Mouse (Mus musculus) heart, postnatal 0 days (tissue): ENCODE data around the gene Manf. TPM values are rescaled to one million over a fixed set of nuclear protein-coding genes. Genes with fewer than 3 reads are reported as not detected.
A peak's percentile ranks its signal among the peaks of the same experiment; 100 is the strongest.

ENCODE experiments used
- ATAC-seq: fragments of 200-750 bp; cut with Nextera tagmentation; 2 replicates; pipeline ENCODE4 v1.8.0; 2017; ENCODE audit warnings: low read depth, moderate number of reproducible peaks, moderate library complexity; ENCODE audit not compliant: insufficient read depth
- DNase-seq: peaks from one replicate; pipeline ENCODE4 v3.0.0-alpha.2; 2016; ENCODE audit warnings: low spot score
- H3K27ac ChIP-seq: fragments of 300-500 bp; sonication (generic); 2 replicates; pipeline ENCODE4 v1.5.1; 2014; ENCODE audit warnings: low read depth, mild to moderate bottlenecking
- H3K27me3 ChIP-seq: fragments of 300-500 bp; sonication (generic); 2 replicates; pipeline ENCODE4 v1.6.1; 2014; ENCODE audit warnings: low read length, mixed read lengths; ENCODE audit not compliant: control insufficient read depth, insufficient read depth
- H3K36me3 ChIP-seq: fragments of 300-500 bp; sonication (generic); replicated peaks from 2 replicates; pipeline ENCODE4 v1.6.1; 2014; ENCODE audit warnings: low read length, mixed read lengths; ENCODE audit not compliant: control insufficient read depth, insufficient read depth
- H3K4me1 ChIP-seq: fragments of 300-500 bp; sonication (generic); 2 replicates; pipeline ENCODE4 v1.6.1; 2014; ENCODE audit warnings: antibody characterized with exemption; ENCODE audit not compliant: control insufficient read depth, insufficient read depth
- H3K4me2 ChIP-seq: fragments of 300-500 bp; sonication (generic); 2 replicates; pipeline ENCODE4 v1.6.1; 2014; ENCODE audit warnings: low read depth, mild to moderate bottlenecking, low read length, moderate library complexity
- H3K4me3 ChIP-seq: fragments of 300-500 bp; sonication (generic); 2 replicates; pipeline ENCODE4 v1.5.1; 2014; ENCODE audit warnings: low read depth, low read length
- H3K9ac ChIP-seq: fragments of 300-500 bp; sonication (generic); replicated peaks from 2 replicates; pipeline ENCODE4 v1.6.1; 2014; ENCODE audit warnings: low read depth, low read length, mixed read lengths
- H3K9me3 ChIP-seq: fragments of 300-500 bp; sonication (generic); replicated peaks from 2 replicates; pipeline ENCODE4 v1.6.1; 2016; ENCODE audit warnings: low read length; ENCODE audit not compliant: control insufficient read depth
- CTCF ChIP-seq: IDR thresholded peaks from 2 replicates; pipeline ENCODE4 v1.5.1; 2016; ENCODE audit warnings: antibody characterized with exemption, control low read depth, low read depth
- EP300 ChIP-seq: IDR thresholded peaks from 2 replicates; pipeline ENCODE4 v1.6.1; 2016; ENCODE audit warnings: antibody characterized with exemption, low read depth
- WGBS: fragments of 180-500 bp; shearing (Covaris S2); extraction: QIAGEN DNeasy Blood & Tissue Kit; methylation state at CpG from one replicate; pipeline ENCODE4 v1.1.7; 2014; 5-methylcytosine and 5-hydroxymethylcytosine counted together
- polyA plus RNA-seq: library from polyadenylated mRNA; unstranded; fragments of >200 nt; fragmentation: Nextera tagmentation; extraction: Ambion mirVana; gene quantifications from 2 replicates; pipeline ENCODE4 v1.2.1, GENCODE M21; 2015
- total RNA-seq: library from RNA; depleted of rRNA; stranded (reverse); fragments of >200 nt; gene quantifications from 2 replicates; pipeline ENCODE4 v1.2.3, GENCODE M21; 2014; ENCODE audit warnings: low replicate concordance

Manf gene
- total and polyA plus RNA-seq, 2 experiments from 2014 or later: 50.8 to 88.0 TPM

DNA sequence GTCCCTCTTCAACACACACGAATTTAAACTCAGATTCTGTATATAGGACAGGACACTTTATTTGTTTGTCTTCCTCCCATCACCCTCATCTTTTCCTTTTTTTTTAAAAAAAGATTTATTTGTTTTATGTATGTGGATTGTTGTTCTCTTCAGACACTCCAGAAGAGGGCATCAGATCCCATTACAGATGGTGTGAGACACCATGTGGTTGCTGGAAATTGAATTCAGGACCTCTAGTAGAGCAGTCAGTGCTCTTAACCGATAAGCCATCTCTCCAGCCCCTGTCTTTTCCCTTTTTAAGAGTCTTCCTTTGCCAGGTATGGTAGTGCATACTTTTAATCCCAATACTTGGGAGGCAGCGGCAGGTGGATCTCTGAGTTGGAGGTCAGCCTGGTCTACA is 35.1 kb downstream of the Manf start:
- TF ChIP-seq CTCF (no peak), EP300 (no peak)
- 73% methylated on average over 3 of the region's 3 CpGs for WGBS
- no peaks in the 10 kb centered on the region for H3K4me1 ChIP-seq
- DNase-seq (no peak), ATAC-seq (no peak)
- no peak overlapping the region for H3K4me2 ChIP-seq
- H3K27ac ChIP-seq: no peak overlapping the region
- no peaks in the 10 kb centered on the region for H3K27me3 ChIP-seq
- peaks cover 85% of the 10 kb centered on the region for H3K36me3 ChIP-seq
- no peak overlapping the region for H3K4me3 ChIP-seq
- H3K9me3 ChIP-seq: no peaks in the 10 kb centered on the region
- H3K9ac ChIP-seq: no peak overlapping the region

DNA sequence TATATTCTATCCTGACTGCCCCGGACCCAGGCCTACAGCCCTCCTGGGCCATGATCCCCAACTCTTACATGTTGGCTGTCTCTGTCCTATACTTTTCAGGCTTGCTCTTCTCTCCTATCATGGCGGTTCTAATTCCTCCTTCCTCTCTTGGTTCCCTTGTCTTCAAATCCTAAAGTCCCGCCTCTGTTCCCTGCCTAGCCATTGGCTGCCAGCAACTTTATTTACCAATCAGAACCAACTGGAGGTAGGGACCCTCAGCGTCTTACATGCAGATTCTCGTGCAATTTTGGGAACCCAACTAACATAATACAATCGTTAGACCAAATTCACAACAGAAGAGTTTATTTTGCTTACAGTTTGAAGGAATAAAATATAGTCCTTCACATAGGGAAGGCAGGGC is 49.0 kb downstream of the Manf start:
- Histone ChIP-seq H3K27me3 (no peaks in the 10 kb centered on the region), H3K4me3 (no peak overlapping the region), H3K27ac (no peak overlapping the region), H3K9ac (no peak overlapping the region), H3K4me1 (no peaks in the 10 kb centered on the region), H3K4me2 (no peak overlapping the region), H3K36me3 (peaks cover 69% of the 10 kb centered on the region), H3K9me3 (no peaks in the 10 kb centered on the region)
- TF ChIP-seq CTCF (no peak), EP300 (no peak)
- WGBS: 93% methylated on average over 6 of the region's 6 CpGs
- DNase-seq: no peak
- ATAC-seq: no peak

DNA sequence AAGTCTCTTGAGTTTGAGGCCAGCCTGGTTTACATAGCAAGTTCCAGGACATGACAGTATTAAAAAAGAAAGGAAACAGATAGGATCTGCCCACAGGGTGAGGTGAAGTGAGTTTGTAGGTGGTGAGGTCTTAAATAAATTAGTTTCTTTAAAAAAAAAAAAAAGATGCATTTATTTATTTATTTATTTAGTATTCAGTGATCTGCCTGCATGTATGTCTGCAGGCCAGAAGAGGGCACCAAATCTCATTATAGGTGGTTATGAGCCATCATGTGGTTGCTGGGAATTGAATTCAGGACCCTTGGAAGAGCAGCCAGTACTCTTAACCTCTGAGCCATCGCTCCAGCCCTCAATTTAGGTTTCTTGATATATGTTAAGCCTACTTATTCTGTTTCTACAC is 51.2 kb downstream of the Manf start:
- TF ChIP-seq CTCF: peak; percentile 21; the same call in 1 of the 2 replicates
- no peak for TF ChIP-seq EP300
- Histone ChIP-seq H3K4me3 (no peak overlapping the region), H3K9ac (no peak overlapping the region), H3K4me2 (no peak overlapping the region), H3K36me3 (peaks cover 72% of the 10 kb centered on the region), H3K27ac (no peak overlapping the region), H3K27me3 (no peaks in the 10 kb centered on the region), H3K9me3 (no peaks in the 10 kb centered on the region), H3K4me1 (no peaks in the 10 kb centered on the region)
- WGBS: 100% methylated on average over 1 of the region's 1 CpGs
- DNase-seq (no peak), ATAC-seq (no peak)

DNA sequence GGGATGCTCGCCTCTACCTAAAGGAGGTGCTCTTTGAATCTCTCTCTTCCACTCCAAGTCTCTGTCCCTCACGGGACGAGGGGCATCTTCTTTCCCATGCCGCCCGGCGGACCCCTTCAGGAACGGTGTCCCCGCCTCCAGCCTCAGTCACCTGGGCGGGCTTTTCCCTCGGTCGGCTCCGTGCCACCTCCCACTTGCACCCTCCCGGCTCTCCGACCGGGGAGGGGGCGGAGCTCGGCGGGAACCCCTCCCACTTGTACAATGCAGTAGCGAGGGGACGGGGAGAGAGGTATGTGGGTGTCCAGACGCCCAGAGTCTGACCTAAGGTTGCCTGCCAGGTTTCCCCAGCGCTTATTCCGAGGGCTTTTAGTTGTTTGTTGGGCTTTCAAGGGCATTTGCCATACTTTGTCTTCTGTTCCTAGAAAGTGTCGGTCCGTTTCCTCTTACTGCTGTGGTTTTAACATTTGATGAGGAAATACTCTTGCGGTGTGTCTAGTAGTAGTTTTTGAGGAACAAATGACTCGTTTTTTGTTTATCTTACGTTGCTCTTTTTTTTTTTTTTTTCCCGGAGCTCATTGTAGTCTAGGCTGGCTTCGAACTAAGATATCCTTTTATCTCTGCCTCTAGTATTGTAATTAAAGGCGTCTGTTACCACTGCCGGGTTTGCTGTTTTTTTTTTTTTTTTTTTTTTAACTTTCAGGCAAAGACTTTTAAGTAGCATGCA is 69.2 kb downstream of the Manf start:
- Histone ChIP-seq H3K9me3 (no peaks in the 10 kb centered on the region), H3K36me3 (no peaks in the 10 kb centered on the region), H3K27me3 (no peaks in the 10 kb centered on the region), H3K27ac (peak overlapping the region; percentile 95), H3K4me3 (peak overlapping the region; percentile 97), H3K9ac (peak overlapping the region; percentile 86), H3K4me2 (peak overlapping the region; percentile 78), H3K4me1 (no peaks in the 10 kb centered on the region)
- DNase-seq: peak; percentile 91
- ATAC-seq: peak; percentile 84
- WGBS: under 1% methylated on average over 31 of the region's 32 CpGs
- TF ChIP-seq EP300: no peak
- TF ChIP-seq CTCF: no peak

DNA sequence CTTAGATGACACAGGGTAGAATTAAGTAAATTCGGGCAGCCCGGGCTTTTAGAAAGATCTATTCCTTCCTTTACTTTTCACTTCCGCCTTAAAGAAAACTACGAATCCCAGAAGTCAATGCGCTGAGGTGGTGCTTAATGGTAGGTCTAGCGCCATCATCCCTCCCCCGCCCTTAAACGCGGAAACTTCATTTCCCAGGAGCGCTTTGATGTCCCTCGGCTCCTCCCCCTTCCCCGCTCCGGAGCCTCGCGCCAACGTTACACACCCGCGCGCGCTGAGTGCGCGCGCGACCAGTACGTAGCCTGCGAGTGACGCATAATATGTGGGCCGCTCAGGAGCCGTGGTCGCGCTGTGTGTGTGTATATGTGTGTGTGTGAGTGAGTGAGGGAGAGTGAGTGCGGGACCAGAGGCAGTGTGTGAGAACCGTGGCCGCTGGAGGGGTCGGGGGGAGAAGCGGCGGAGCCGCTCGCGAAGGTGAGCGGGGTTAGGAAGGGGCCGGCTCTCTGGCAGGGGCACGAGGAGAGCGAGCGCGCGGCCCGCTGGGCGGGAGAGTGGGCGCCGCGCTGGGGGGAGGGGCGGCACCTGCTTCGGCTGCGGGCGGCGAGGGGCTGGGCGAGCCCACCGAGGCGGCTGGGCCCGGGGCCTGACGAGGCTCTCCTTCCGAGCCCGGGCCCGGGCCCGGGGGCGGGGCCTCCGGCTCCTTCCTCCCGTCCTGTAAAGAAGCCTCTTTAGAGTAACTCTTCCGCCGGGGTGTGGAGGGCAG is 70.0 kb downstream of the Manf start, which contains the start of gene Dcaf1:
Gene Dcaf1, plus strand, starts transcription at position 257 of the 763 bp plus-strand sequence.
- WGBS: under 1% methylated on average over 65 of the region's 71 CpGs
- Histone ChIP-seq H3K9me3 (no peaks in the 10 kb centered on the region), H3K9ac (peak within 1 kb of the TSS; percentile 86), H3K27me3 (no peaks in the 10 kb centered on the region), H3K4me2 (peak within 1 kb of the TSS; percentile 78), H3K36me3 (no peaks in the 10 kb centered on the region), H3K4me1 (no peaks in the 10 kb centered on the region), H3K27ac (peak within 1 kb of the TSS; percentile 95), H3K4me3 (peak within 1 kb of the TSS; percentile 97)
- DNase-seq (peak; percentile 99), ATAC-seq (peak; percentile 98)
- TF ChIP-seq EP300: 0 out of 2 replicates have a peak, but pooled peaks have one; percentile 50
- TF ChIP-seq CTCF: no peak
